In genomic region chr5:13353539-13353938, GRCm38 (mm10) we compare ENCODE assay signal across 23 mouse cellular contexts.
DNase-seq lines count a peak whose midpoint lies in the region; ATAC-seq lines count a peak whose summit lies in the region.
"Had no signal": no experiment of that assay in that cellular context is flagged by ENCODE, and none has a peak within 500 bp of the region (broad histone marks: within the 10 kb centered on the region; RNA-seq: fewer than 3 reads in every experiment).

No protein-coding gene starts in this region.

- no peaks in the 10 kb centered on the region for H3K9me3 ChIP-seq in midbrain, embryonic 11.5 days (ENCODE audit: control insufficient read depth, low read length)
- H3K9me3 ChIP-seq in midbrain, embryonic 14.5 days (ENCODE audit: control insufficient read depth, low read length) = no peaks in the 10 kb centered on the region
- H3K9me3 ChIP-seq: forebrain, embryonic 10.5 days; forebrain, embryonic 13.5 days; heart, embryonic 10.5 days; heart, embryonic 13.5 days; hindbrain, embryonic 12.5 days; hindbrain, embryonic 15.5 days had no signal

- H3K27me3 ChIP-seq in midbrain, embryonic 11.5 days (ENCODE audit: control insufficient read depth, insufficient read depth, low read length) = no peaks in the 10 kb centered on the region
- H3K27me3 ChIP-seq in midbrain, embryonic 14.5 days (ENCODE audit: control insufficient read depth, insufficient read depth, low read length) = no peaks in the 10 kb centered on the region
- H3K27me3 ChIP-seq: forebrain, embryonic 13.5 days; heart, embryonic 13.5 days; hindbrain, embryonic 12.5 days; hindbrain, embryonic 15.5 days; Patski had no signal

- no peak for ATAC-seq in midbrain, embryonic 11.5 days (ENCODE audit: low FRiP score)
- no peak for ATAC-seq in midbrain, embryonic 14.5 days (ENCODE audit: low FRiP score, low TSS enrichment)
- ATAC-seq: forebrain, embryonic 13.5 days; forebrain, embryonic 16.5 days; Patski had no signal

- no peak overlapping the region for H3K4me2 ChIP-seq in midbrain, embryonic 11.5 days
- H3K4me2 ChIP-seq in midbrain, embryonic 14.5 days (ENCODE audit: low read length) = no peak overlapping the region
- H3K4me2 ChIP-seq: forebrain, embryonic 13.5 days; heart, embryonic 13.5 days; hindbrain, embryonic 12.5 days; hindbrain, embryonic 15.5 days had no signal

- no peaks in the 10 kb centered on the region for H3K36me3 ChIP-seq in midbrain, embryonic 11.5 days (ENCODE audit: control insufficient read depth, insufficient read depth, low read length)
- H3K36me3 ChIP-seq in midbrain, embryonic 14.5 days (ENCODE audit: control insufficient read depth, insufficient read depth, low read length) = no peaks in the 10 kb centered on the region
- H3K36me3 ChIP-seq: forebrain, embryonic 10.5 days; heart, embryonic 10.5 days; heart, embryonic 13.5 days; hindbrain, embryonic 12.5 days; hindbrain, embryonic 15.5 days had no signal

- no peaks in the 10 kb centered on the region for H3K4me1 ChIP-seq in midbrain, embryonic 11.5 days (ENCODE audit: control insufficient read depth, insufficient read depth, low read length)
- H3K4me1 ChIP-seq in midbrain, embryonic 14.5 days (ENCODE audit: control insufficient read depth, insufficient read depth, low read length) = no peaks in the 10 kb centered on the region
- H3K4me1 ChIP-seq: forebrain, embryonic 10.5 days; forebrain, embryonic 13.5 days; hindbrain, embryonic 12.5 days; hindbrain, embryonic 15.5 days had no signal

- 74% methylated on average over 1 of the region's 1 CpGs for WGBS in midbrain, embryonic 11.5 days
- 59% methylated on average over 1 of the region's 1 CpGs for WGBS in midbrain, embryonic 14.5 days

- H3K27ac ChIP-seq in midbrain, embryonic 11.5 days (ENCODE audit: low read depth, low read length) = no peak overlapping the region
- H3K27ac ChIP-seq in midbrain, embryonic 14.5 days (replicated peaks; ENCODE audit: low read depth, low read length) = no peak overlapping the region
- H3K27ac ChIP-seq: forebrain, embryonic 10.5 days; forebrain, embryonic 13.5 days; heart, adult 2 months; heart, embryonic 13.5 days; hindbrain, embryonic 12.5 days; hindbrain, embryonic 15.5 days had no signal

- H3K4me3 ChIP-seq in midbrain, embryonic 11.5 days (ENCODE audit: low read depth, low read length) = no peak overlapping the region
- no peak overlapping the region for H3K4me3 ChIP-seq in midbrain, embryonic 14.5 days (replicated peaks; ENCODE audit: low read depth, low read length)
- H3K4me3 ChIP-seq: forebrain, embryonic 10.5 days; forebrain, embryonic 13.5 days; heart, adult 2 months; heart, embryonic 10.5 days; heart, embryonic 13.5 days; hindbrain, embryonic 12.5 days; hindbrain, embryonic 15.5 days had no signal

- H3K9ac ChIP-seq in midbrain, embryonic 11.5 days (ENCODE audit: low read length) = no peak overlapping the region
- no peak overlapping the region for H3K9ac ChIP-seq in midbrain, embryonic 14.5 days (replicated peaks; ENCODE audit: low read length)
- H3K9ac ChIP-seq: forebrain, embryonic 13.5 days; heart, embryonic 13.5 days; hindbrain, embryonic 12.5 days; hindbrain, embryonic 15.5 days had no signal

- DNase-seq in lung, adult 18-20 months = peak; percentile 5 to 24
- no peak for DNase-seq in lung, postnatal 4 days
- DNase-seq in midbrain, embryonic 11.5 days (ENCODE audit: low spot score, missing footprints) = peak; percentile 26
- DNase-seq in midbrain, embryonic 14.5 days = no peak
- DNase-seq in lung, postnatal 36 days = peak; percentile 23
- DNase-seq in spleen, postnatal 36 days (ENCODE audit: low spot score in 2 of 2) = no peak
- DNase-seq: adrenal gland, postnatal 10 days; adrenal gland, postnatal 36 days; cerebellum, adult 18-20 months; cerebellum, adult 9-10 months; cerebellum, postnatal 14 days; gastrocnemius, postnatal 10 days; gastrocnemius, postnatal 36 days; heart, adult 2 months; heart, postnatal 14 days had no signal

Comparison
In these comparisons a context has a peak if more than half of its experiments do, and no peak if none do; other contexts are left out.
1. DNase-seq: peak in lung, adult 18-20 months (2 of 2), midbrain, embryonic 11.5 days (single experiment) and lung, postnatal 36 days (single experiment); none in lung, postnatal 4 days (0 of 2), midbrain, embryonic 14.5 days (single experiment) and spleen, postnatal 36 days (0 of 2).